Mouse (Mus musculus): Measurements from ENCODE around the gene Usp54. TPM values are rescaled to one million over a fixed set of nuclear protein-coding genes. Genes with fewer than 3 reads are reported as not detected.

Gene Usp54
- polyA plus RNA-seq, 1 experiment from 2014 or later: 8.0 TPM

DNA sequence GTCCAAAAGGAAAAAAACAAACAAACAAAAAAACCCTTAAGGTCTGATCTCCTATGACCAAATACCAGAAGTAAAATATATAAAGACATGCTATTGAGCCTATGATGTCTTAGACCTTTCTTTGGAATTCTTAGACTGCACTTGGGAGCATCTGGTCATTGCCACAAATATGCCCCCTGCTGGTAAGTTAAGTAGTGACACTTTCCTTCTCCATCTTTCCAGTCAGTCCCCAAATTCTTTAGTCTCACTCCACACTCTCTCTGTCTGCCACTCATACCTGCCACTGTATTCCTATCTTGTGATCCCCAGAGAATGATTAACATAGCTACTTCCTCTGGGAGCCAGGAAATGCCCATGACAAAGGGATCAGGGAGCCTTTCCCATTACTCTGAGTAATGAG, 17.5 kb upstream of the Usp54 start:
- Histone ChIP-seq H3K9me3 (ENCODE audit: low read length) (no peaks in the 10 kb centered on the region), H3K27ac (ENCODE audit: low read length) (no peak overlapping the region), H3K4me2 (replicated peaks; ENCODE audit: low read depth, low read length) (no peak overlapping the region), H3K4me1 (ENCODE audit: insufficient read depth, low read length) (peaks cover 15% of the 10 kb centered on the region), H3K36me3 (ENCODE audit: insufficient read depth, low read length) (no peaks in the 10 kb centered on the region), H3K4me3 (ENCODE audit: low read length) (no peak overlapping the region), H3K9ac (replicated peaks; ENCODE audit: low read length) (no peak overlapping the region), H3K27me3 (ENCODE audit: insufficient read depth, low read length) (no peaks in the 10 kb centered on the region)
- no peak for ATAC-seq (ENCODE audit: low FRiP score, low TSS enrichment)

GRCm38 (mm10) chr14:20656361-20656760, 15.5 kb upstream of the Usp54 start, which contains the start of gene Myoz1:
TSS of gene Myoz1 (minus strand) at chr14:20656540.
- no peak for ATAC-seq (ENCODE audit: low FRiP score, low TSS enrichment)
- 0 out of 2 replicates have a peak within 1 kb of the TSS, but pooled peaks have one; percentile 16 for H3K4me2 ChIP-seq (replicated peaks; ENCODE audit: low read depth, low read length)
- peaks cover 5% of the 10 kb centered on the region; the same call in 1 of the 2 replicates for H3K4me1 ChIP-seq (ENCODE audit: insufficient read depth, low read length)
- 36% methylated on average over 11 of the region's 11 CpGs for WGBS
- H3K9ac ChIP-seq (replicated peaks; ENCODE audit: low read length): no peak within 1 kb of the TSS; the same call in 1 of the 2 replicates
- H3K9me3 ChIP-seq (ENCODE audit: low read length): no peaks in the 10 kb centered on the region
- H3K4me3 ChIP-seq (ENCODE audit: low read length): no peak within 1 kb of the TSS
- H3K27me3 ChIP-seq (ENCODE audit: insufficient read depth, low read length): no peaks in the 10 kb centered on the region
- no peaks in the 10 kb centered on the region for H3K36me3 ChIP-seq (ENCODE audit: insufficient read depth, low read length)
- H3K27ac ChIP-seq (ENCODE audit: low read length): no peak within 1 kb of the TSS

DNA sequence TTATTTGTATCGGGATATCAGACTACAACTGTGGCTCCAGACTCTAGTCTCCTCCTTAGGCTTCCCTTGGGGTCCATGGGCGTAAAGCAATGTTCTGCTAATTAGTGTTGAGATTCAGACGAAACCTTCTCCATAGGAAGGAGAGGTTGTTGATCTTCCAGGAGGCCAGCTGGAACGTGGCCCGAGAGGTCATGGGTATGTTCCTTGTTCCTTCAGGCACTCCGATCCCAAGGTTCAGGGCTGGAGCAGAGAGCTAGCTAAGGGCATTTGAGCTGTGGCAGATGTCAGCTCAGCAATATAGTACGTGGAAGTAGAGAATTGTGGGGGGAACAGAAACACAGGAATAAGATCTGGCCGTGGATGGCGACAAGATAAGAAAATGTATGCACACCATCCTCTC, 14.9 kb upstream of the Usp54 start:
- Histone ChIP-seq H3K9ac (replicated peaks; ENCODE audit: low read length) (no peak overlapping the region; the same call in 1 of the 2 replicates), H3K27ac (ENCODE audit: low read length) (no peak overlapping the region), H3K27me3 (ENCODE audit: insufficient read depth, low read length) (no peaks in the 10 kb centered on the region), H3K4me1 (ENCODE audit: insufficient read depth, low read length) (peaks cover 5% of the 10 kb centered on the region; the same call in 1 of the 2 replicates), H3K9me3 (ENCODE audit: low read length) (no peaks in the 10 kb centered on the region), H3K4me3 (ENCODE audit: low read length) (no peak overlapping the region), H3K4me2 (replicated peaks; ENCODE audit: low read depth, low read length) (no peak overlapping the region), H3K36me3 (ENCODE audit: insufficient read depth, low read length) (no peaks in the 10 kb centered on the region)
- 50% methylated on average over 9 of the region's 9 CpGs for WGBS
- ATAC-seq (ENCODE audit: low FRiP score, low TSS enrichment): no peak

DNA sequence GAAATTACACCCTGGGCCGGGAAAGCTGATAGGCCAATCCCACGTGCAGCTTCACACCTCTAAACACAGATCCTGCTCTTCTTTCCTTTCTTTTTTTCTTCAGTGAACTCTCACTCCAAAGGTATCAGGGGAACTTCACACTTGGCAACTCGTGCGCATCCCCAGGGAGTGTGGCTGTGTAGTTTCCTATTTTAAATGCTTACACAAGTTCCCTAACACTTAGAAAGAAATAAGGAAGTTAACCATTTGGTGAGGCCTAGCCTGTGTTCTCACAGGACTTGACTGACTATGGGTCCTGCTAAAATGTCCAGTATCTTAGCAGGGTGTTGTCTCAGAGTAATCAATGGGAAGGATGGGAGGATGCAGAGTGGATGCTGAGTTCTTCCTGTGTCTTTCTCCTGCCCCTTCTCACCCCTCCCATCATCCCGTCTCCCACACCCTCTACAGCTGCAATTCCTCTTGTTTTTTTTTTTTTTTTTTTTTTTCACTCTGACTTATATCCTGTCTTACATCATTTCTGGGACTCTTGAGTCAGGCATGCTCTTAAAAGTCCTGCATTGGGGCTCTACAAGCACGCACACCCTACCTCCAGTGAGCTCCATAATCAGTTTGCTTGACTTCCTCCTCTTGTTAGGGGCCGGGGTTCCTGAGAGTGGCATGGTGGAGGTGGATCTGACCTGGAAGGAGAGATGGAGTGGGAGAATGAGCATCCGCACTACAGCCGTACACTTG, 14.0 kb upstream of the Usp54 start:
- WGBS: 56% methylated on average over 9 of the region's 9 CpGs
- H3K4me2 ChIP-seq (replicated peaks; ENCODE audit: low read depth, low read length): no peak overlapping the region
- no peaks in the 10 kb centered on the region for H3K36me3 ChIP-seq (ENCODE audit: insufficient read depth, low read length)
- peaks cover 5% of the 10 kb centered on the region; the same call in 1 of the 2 replicates for H3K4me1 ChIP-seq (ENCODE audit: insufficient read depth, low read length)
- no peak for ATAC-seq (ENCODE audit: low FRiP score, low TSS enrichment)
- no peak overlapping the region for H3K9ac ChIP-seq (replicated peaks; ENCODE audit: low read length)
- H3K9me3 ChIP-seq (ENCODE audit: low read length): no peaks in the 10 kb centered on the region
- H3K27ac ChIP-seq (ENCODE audit: low read length): no peak overlapping the region
- H3K27me3 ChIP-seq (ENCODE audit: insufficient read depth, low read length): no peaks in the 10 kb centered on the region
- H3K4me3 ChIP-seq (ENCODE audit: low read length): no peak overlapping the region

DNA sequence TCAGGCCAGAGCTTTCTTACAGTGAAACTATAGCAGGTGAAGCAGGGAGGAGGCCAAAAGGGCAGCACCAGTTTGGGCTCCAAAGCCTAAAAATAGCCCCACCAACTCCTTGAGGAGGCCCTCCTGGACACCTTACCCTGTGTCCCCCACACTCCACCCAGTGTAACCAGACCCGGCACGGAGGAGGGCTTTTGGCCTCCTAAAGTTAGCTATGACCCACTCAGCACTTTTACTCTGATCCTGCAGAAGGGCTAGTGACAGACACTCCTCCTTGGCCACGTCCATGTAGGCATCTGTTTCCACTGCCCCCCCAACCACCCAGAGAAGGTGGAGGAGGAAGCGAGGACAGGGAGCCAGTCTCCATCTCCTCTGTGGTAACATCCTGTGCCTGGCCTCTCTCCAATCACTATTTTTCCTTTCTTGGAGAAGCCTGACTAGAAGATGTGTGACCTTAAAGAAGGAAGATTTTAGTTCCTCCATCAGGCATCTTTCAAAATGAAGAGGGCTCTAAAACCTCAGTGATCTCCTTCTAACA, 10.9 kb upstream of the Usp54 start:
- Histone ChIP-seq H3K4me3 (ENCODE audit: low read length) (no peak overlapping the region), H3K27ac (ENCODE audit: low read length) (no peak overlapping the region), H3K36me3 (ENCODE audit: insufficient read depth, low read length) (no peaks in the 10 kb centered on the region), H3K9ac (replicated peaks; ENCODE audit: low read length) (no peak overlapping the region), H3K27me3 (ENCODE audit: insufficient read depth, low read length) (no peaks in the 10 kb centered on the region), H3K9me3 (ENCODE audit: low read length) (no peaks in the 10 kb centered on the region), H3K4me2 (replicated peaks; ENCODE audit: low read depth, low read length) (no peak overlapping the region), H3K4me1 (ENCODE audit: insufficient read depth, low read length) (peaks cover 5% of the 10 kb centered on the region; the same call in 1 of the 2 replicates)
- 36% methylated on average over 4 of the region's 4 CpGs for WGBS
- peak; percentile 52; the same call in 1 of the 2 replicates for ATAC-seq (ENCODE audit: low FRiP score, low TSS enrichment)

DNA sequence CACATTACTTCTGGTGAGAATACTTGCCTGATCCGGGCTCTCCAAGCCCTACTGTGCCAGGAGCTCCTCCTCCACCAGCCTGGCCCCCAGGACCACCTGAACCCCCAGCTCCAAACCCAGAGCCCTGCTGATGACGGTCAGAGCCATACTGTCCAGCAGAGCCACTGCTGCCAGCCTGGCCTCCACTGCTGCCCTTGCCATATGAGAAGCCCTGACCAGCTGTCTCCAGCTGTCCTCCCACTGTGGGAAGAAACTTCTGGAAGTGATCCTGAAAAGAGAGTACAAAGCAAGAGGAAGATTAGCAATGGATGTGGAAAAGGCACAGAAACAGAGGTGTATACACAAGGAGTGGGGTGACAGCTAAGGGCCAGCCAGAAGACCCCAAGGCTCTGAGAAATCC, 10.1 kb upstream of the Usp54 start:
- Histone ChIP-seq H3K27me3 (ENCODE audit: insufficient read depth, low read length) (no peaks in the 10 kb centered on the region), H3K36me3 (ENCODE audit: insufficient read depth, low read length) (no peaks in the 10 kb centered on the region), H3K4me1 (ENCODE audit: insufficient read depth, low read length) (no peaks in the 10 kb centered on the region), H3K9me3 (ENCODE audit: low read length) (no peaks in the 10 kb centered on the region), H3K27ac (ENCODE audit: low read length) (0 out of 2 replicates have a peak overlapping the region, but pooled peaks have one; percentile 21), H3K4me3 (ENCODE audit: low read length) (no peak overlapping the region), H3K9ac (replicated peaks; ENCODE audit: low read length) (no peak overlapping the region), H3K4me2 (replicated peaks; ENCODE audit: low read depth, low read length) (no peak overlapping the region)
- WGBS: 66% methylated on average over 2 of the region's 2 CpGs
- ATAC-seq (ENCODE audit: low FRiP score, low TSS enrichment): no peak

DNA sequence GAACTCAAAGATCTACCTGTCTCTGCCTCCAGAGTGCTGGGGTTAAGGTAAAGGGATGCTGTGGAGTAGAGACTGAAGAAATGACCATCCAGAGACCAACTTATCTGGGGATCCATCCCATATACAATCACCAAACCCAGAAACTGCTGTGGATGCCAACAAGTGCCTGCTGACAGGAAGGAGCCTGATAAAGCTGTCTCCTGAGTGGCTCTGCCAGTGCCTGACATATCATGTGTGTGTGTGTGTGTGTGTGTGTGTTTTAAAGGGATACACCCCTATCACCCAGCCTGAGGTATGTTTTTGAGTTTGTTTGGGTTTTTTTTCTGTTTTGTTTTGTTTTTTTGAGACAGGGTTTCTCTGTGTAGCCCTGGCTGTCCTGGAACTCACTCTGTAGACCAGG, 5.5 kb upstream of the Usp54 start:
- Histone ChIP-seq H3K4me3 (ENCODE audit: low read length) (no peak overlapping the region), H3K4me1 (ENCODE audit: insufficient read depth, low read length) (peaks cover 9% of the 10 kb centered on the region), H3K36me3 (ENCODE audit: insufficient read depth, low read length) (no peaks in the 10 kb centered on the region), H3K9me3 (ENCODE audit: low read length) (no peaks in the 10 kb centered on the region), H3K27me3 (ENCODE audit: insufficient read depth, low read length) (no peaks in the 10 kb centered on the region), H3K4me2 (replicated peaks; ENCODE audit: low read depth, low read length) (no peak overlapping the region), H3K9ac (replicated peaks; ENCODE audit: low read length) (no peak overlapping the region), H3K27ac (ENCODE audit: low read length) (no peak overlapping the region)
- no peak for ATAC-seq (ENCODE audit: low FRiP score, low TSS enrichment)

- no peaks in the 10 kb centered on the region for H3K36me3 ChIP-seq (ENCODE audit: insufficient read depth, low read length)
- H3K4me2 ChIP-seq (replicated peaks; ENCODE audit: low read depth, low read length): no peak overlapping the region
- WGBS: 42% methylated on average over 3 of the region's 3 CpGs
- H3K27me3 ChIP-seq (ENCODE audit: insufficient read depth, low read length): no peaks in the 10 kb centered on the region
- H3K27ac ChIP-seq (ENCODE audit: low read length): no peak overlapping the region
- no peak for ATAC-seq (ENCODE audit: low FRiP score, low TSS enrichment)
- H3K9ac ChIP-seq (replicated peaks; ENCODE audit: low read length): no peak overlapping the region
- H3K4me1 ChIP-seq (ENCODE audit: insufficient read depth, low read length): peaks cover 9% of the 10 kb centered on the region
- no peak overlapping the region for H3K4me3 ChIP-seq (ENCODE audit: low read length)
- no peaks in the 10 kb centered on the region for H3K9me3 ChIP-seq (ENCODE audit: low read length)
Observed at GRCm38 (mm10) chr14:20645547-20645946, 4.7 kb upstream of the Usp54 start.

DNA sequence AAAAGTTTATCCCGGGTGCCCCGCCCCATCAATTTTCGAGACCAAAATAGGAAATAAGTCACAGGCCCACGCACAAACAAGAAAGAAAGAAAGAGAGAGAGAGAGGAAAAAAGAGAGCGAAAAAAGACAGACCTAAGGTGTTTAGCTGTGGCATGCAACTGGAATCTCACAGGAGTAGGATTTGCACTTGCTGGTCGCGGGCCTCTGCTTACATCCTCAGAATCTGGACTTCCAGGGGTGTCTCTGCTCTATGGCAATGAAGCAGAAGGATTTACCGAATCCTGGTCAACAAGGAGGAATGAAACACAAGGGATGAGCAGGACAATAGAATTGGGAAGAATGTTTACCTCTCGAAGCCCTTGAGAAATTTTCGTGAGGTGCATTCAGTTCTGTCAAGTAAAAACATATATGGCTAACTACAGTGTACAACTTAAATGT, 594 bp upstream of the Usp54 start:
- no peak for ATAC-seq (ENCODE audit: low FRiP score, low TSS enrichment)

More for the DNA sequence above, 594 bp upstream of the Usp54 start:
- Histone ChIP-seq H3K4me2 (replicated peaks; ENCODE audit: low read depth, low read length) (peak overlapping the region; percentile 81), H3K9ac (replicated peaks; ENCODE audit: low read length) (peak overlapping the region; percentile 95), H3K36me3 (ENCODE audit: insufficient read depth, low read length) (no peaks in the 10 kb centered on the region), H3K27ac (ENCODE audit: low read length) (peak overlapping the region; percentile 93), H3K4me1 (ENCODE audit: insufficient read depth, low read length) (peaks cover 12% of the 10 kb centered on the region), H3K4me3 (ENCODE audit: low read length) (peak overlapping the region; percentile 90), H3K27me3 (ENCODE audit: insufficient read depth, low read length) (no peaks in the 10 kb centered on the region), H3K9me3 (ENCODE audit: low read length) (no peaks in the 10 kb centered on the region)
- 16% methylated on average over 10 of the region's 10 CpGs for WGBS

Measured in kidney, embryonic 16.5 days (tissue).